Mouse (Mus musculus): Measurements from ENCODE around the gene Cox20.

The Cox20 gene

GRCm38 (mm10) chr1:178354576-178354975, 35.6 kb downstream of the Cox20 start:
- in situ Hi-C loops (cut with MboI), result no loop called here

DNA sequence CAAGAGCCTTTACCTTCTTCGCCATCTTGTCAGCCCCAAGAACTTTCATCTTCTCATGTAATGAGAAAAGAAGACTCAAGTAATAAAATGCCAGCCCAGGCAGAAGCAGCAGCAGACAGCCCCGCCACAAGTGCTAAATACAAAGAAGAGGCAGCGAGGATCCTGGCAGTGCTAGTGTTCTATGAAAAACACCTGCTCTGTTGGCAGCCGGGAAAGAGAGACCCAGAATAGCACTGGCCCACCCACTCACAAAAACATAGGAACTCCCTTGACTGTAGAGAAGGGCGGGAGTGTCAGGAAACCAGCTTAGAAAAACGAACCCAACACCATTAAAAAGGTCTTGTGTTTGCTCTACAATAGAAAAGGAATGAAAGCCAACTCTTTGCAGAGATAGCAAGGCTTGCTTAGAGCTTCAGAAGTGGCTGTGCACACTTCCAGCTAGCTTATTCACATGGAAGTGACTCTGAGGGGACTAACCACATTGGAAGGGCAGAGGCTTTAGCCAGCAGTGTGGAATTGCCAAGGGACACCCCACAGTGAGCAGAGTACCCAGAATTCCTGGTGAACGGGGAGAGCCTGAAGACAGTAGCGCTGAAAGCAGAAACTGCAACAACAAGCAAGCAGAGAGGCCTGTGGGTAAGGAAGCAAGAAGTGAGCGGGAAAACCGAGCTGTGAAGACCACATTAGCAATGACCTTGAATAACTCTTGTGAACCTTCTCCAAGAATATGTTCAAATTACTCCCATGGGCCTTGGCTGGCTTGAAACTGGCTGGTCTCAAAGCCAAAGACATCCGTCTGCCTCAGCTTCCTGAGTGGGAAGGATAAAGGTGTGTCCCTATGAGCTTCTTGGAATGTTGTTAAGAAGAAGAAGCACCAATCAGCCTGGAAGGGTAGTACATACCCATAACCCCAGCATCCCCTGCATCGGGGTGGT, 39.1 kb downstream of the Cox20 start:
- in situ Hi-C loops (cut with MboI), result no loop called here

DNA sequence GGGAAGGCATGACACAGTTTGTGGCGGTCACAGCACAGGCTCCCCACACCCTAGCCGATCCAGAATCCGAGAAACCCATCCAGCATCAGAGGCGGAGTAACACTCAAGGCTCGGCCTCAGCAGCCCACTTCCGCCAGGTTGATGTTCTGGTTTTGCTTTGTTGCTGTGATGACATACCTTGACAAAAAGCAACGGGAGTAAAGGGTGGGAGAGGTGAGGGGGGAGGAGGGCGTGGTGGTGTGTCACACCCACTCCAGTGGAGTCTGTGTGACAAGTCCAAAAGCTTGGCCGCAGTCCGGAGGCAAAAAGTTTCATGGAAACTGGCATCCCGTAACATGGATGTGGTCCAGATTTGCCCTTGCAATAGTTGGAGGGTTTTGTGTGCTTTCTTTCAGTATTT, 41.3 kb downstream of the Cox20 start:
- in situ Hi-C loops (cut with MboI), result no loop called here

DNA sequence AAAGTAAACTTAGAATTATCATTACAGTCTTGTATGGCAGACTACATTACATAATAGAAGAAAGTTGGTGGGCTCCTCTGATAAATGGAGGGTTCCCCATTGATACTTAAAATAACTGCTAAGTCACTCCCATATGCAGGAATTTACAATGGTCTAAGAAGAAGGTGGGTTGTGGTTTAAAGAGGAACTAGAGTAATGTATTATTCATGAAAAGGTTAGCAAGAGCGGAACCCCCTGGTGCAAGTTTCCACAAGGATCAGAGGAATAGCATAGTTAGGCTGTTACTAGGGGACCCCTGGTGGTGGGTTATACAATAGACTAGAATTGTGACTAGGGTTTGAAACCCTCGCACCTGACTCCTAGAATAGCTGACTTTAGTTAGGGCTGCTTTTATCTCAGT, 41.8 kb downstream of the Cox20 start:
- in situ Hi-C loops (cut with MboI), result no loop called here

DNA sequence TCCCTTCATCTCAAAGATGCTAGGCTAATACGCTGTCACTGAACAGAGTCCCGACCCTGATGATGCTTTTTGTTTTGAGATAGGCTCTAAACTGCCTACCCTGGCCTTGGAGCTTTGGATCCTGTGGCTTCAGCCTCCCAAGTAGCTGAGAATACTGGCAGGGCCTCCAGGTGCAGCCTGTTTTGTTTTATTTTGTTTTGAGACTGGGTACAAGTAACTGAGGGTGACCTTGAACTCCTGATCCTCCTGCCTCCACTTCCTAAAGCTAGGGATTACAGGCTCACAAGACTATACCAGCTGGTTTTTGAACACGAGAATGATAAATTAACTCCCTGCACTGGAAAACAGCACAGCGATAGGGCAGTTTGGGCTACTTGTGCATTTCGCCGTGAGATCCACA, 46.2 kb downstream of the Cox20 start:
- in situ Hi-C loops (cut with MboI), result no loop called here

- in situ Hi-C loops (cut with MboI), result no loop called here
Observed at GRCm38 (mm10) chr1:178368121-178368520, 49.2 kb downstream of the Cox20 start.

DNA sequence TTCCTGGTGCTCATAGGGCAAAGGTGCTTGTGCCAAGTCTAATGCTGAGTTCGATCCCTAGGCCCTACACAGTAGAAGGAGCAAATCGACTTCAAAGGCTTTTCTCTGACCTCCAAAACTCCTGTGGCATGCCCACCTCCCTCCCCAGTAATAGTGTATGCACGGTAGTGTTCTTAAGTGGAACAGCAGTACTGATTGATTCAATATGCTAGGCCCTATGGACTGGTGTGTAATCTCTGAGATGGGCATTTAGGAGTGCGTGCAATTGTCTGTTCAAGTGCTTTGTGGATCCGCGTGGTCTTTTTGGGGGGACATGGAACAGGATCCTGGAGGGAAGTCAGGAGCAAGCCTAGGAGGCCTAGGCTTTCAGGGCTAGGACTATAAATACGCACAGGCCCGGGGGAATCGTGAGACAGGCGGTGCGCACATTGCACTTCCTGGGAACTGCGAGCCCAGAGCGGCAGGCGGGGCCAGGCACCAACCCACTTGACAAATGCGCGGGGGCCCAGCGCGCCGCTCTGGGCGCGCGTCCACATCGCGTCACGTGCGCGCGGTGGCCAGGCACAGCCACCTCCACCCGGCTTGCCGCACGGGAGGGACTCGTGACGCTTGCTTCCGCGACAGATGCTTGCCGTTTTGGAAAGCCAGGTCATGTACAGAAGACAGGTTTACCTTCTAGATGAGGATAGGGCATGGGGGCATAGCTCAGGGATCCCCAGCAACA, 49.8 kb downstream of the Cox20 start:
- in situ Hi-C loops (cut with MboI), result no loop called here

GRCm38 (mm10) chr1:178369272-178369651, 50.3 kb downstream of the Cox20 start:
- in situ Hi-C loops (cut with MboI), result no loop called here

All from mature B cell (primary cell).